Mouse (Mus musculus) neural tube, embryonic 14.5 days (tissue): ENCODE measurements around the gene Olfr91. TPM values are rescaled to one million over a fixed set of nuclear protein-coding genes. Genes with fewer than 3 reads are reported as not detected.

Experiments used
- ATAC-seq: fragments of 200-750 bp; cut with Nextera tagmentation; 2 replicates; pipeline ENCODE4 v1.8.0; 2017; ENCODE audit warnings: low read depth, mild to moderate bottlenecking, moderate TSS enrichment, moderate library complexity
- H3K27ac ChIP-seq: fragments of 300-500 bp; sonication (generic); 2 replicates; pipeline ENCODE4 v1.5.1; 2014; ENCODE audit warnings: low read depth, mild to moderate bottlenecking, control low read depth, low read length, moderate library complexity, mixed read lengths
- H3K27me3 ChIP-seq: fragments of 300-500 bp; sonication (generic); 2 replicates; pipeline ENCODE4 v1.6.1; 2014; ENCODE audit warnings: low read length; ENCODE audit not compliant: control insufficient read depth, insufficient read depth
- H3K36me3 ChIP-seq: fragments of 300-500 bp; sonication (generic); 2 replicates; pipeline ENCODE4 v1.6.1; 2014; ENCODE audit warnings: low read length, mixed read lengths; ENCODE audit not compliant: control insufficient read depth, insufficient read depth
- H3K4me1 ChIP-seq: fragments of 300-500 bp; sonication (generic); 2 replicates; pipeline ENCODE4 v1.6.1; 2014; ENCODE audit warnings: low read length; ENCODE audit not compliant: control insufficient read depth, insufficient read depth
- H3K4me2 ChIP-seq: fragments of 300-500 bp; sonication (generic); 2 replicates; pipeline ENCODE4 v1.6.1; 2014; ENCODE audit warnings: mild to moderate bottlenecking, low read depth, low read length, control low read depth
- H3K4me3 ChIP-seq: fragments of 300-500 bp; sonication (generic); 2 replicates; pipeline ENCODE4 v1.5.1; 2014; ENCODE audit warnings: low read depth, low read length, control low read depth, mixed read lengths
- H3K9ac ChIP-seq: fragments of 300-500 bp; sonication (generic); replicated peaks from 2 replicates; pipeline ENCODE4 v1.6.1; 2014; ENCODE audit warnings: low read depth, mild to moderate bottlenecking, control low read depth, low read length, mixed read lengths
- H3K9me3 ChIP-seq: fragments of 300-500 bp; sonication (generic); 2 replicates; pipeline ENCODE4 v1.6.1; 2016; ENCODE audit warnings: low read length; ENCODE audit not compliant: control insufficient read depth
- WGBS: fragments of 180-500 bp; shearing (Covaris S2); extraction: QIAGEN DNeasy Blood & Tissue Kit; methylation state at CpG from one replicate; pipeline ENCODE4 v1.1.7; 2014; 5-methylcytosine and 5-hydroxymethylcytosine counted together
- polyA plus RNA-seq: library from polyadenylated mRNA; unstranded; fragments of >200 nt; fragmentation: Nextera tagmentation; extraction: Ambion mirVana; gene quantifications from 2 replicates; pipeline ENCODE4 v1.2.1, GENCODE M21; 2014

The Olfr91 gene
- polyA plus RNA-seq, 1 experiment from 2014 or later: 0.13 TPM

- Histone ChIP-seq H3K4me2 (peak overlapping the region; percentile 84), H3K36me3 (peaks cover 3% of the 10 kb centered on the region; the same call in 1 of the 2 replicates), H3K9me3 (no peaks in the 10 kb centered on the region), H3K27me3 (no peaks in the 10 kb centered on the region), H3K4me3 (peak overlapping the region; percentile 56), H3K9ac (peak overlapping the region; percentile 77), H3K4me1 (peaks cover 38% of the 10 kb centered on the region), H3K27ac (peak overlapping the region; percentile 81)
- peak; percentile 64 for ATAC-seq
- WGBS: 0% methylated on average over 22 of the region's 22 CpGs
Measured at GRCm38 (mm10) chr17:37050399-37050798, 47.7 kb downstream of the Olfr91 start.

- H3K27ac ChIP-seq: peak overlapping the region; percentile 81
- peak overlapping the region; percentile 56 for H3K4me3 ChIP-seq
- no peaks in the 10 kb centered on the region for H3K9me3 ChIP-seq
- ATAC-seq: peak; percentile 3
- WGBS: 2% methylated on average over 39 of the region's 39 CpGs
- H3K9ac ChIP-seq: peak overlapping the region; percentile 77
- H3K4me1 ChIP-seq: peaks cover 38% of the 10 kb centered on the region
- peak overlapping the region; percentile 84 for H3K4me2 ChIP-seq
- no peaks in the 10 kb centered on the region; the same call in 1 of the 2 replicates for H3K36me3 ChIP-seq
- no peaks in the 10 kb centered on the region for H3K27me3 ChIP-seq
Measured at GRCm38 (mm10) chr17:37049570-37050310, 48.3 kb downstream of the Olfr91 start.

GRCm38 (mm10) chr17:37048383-37048782 is 49.7 kb downstream of the Olfr91 start:
- 64% methylated on average over 7 of the region's 7 CpGs for WGBS
- Histone ChIP-seq H3K9ac (0 out of 2 replicates have a peak overlapping the region, but pooled peaks have one; percentile 21), H3K4me1 (peaks cover 38% of the 10 kb centered on the region), H3K27ac (no peak overlapping the region), H3K4me2 (peak overlapping the region; percentile 84), H3K27me3 (no peaks in the 10 kb centered on the region), H3K36me3 (no peaks in the 10 kb centered on the region; the same call in 1 of the 2 replicates), H3K9me3 (no peaks in the 10 kb centered on the region), H3K4me3 (peak overlapping the region; percentile 88)
- no peak for ATAC-seq

GRCm38 (mm10) chr17:37047981-37048380 is 50.1 kb downstream of the Olfr91 start:
- ATAC-seq: no peak
- Histone ChIP-seq H3K27ac (no peak overlapping the region), H3K4me1 (peaks cover 38% of the 10 kb centered on the region), H3K27me3 (no peaks in the 10 kb centered on the region), H3K4me3 (peak overlapping the region; percentile 88), H3K9ac (0 out of 2 replicates have a peak overlapping the region, but pooled peaks have one; percentile 21), H3K4me2 (peak overlapping the region; percentile 84), H3K9me3 (no peaks in the 10 kb centered on the region), H3K36me3 (no peaks in the 10 kb centered on the region; the same call in 1 of the 2 replicates)
- WGBS: 20% methylated on average over 3 of the region's 3 CpGs

- Histone ChIP-seq H3K27me3 (no peaks in the 10 kb centered on the region), H3K4me1 (peaks cover 38% of the 10 kb centered on the region), H3K9me3 (no peaks in the 10 kb centered on the region), H3K36me3 (no peaks in the 10 kb centered on the region), H3K4me3 (peak overlapping the region; percentile 88), H3K4me2 (peak overlapping the region; percentile 84), H3K9ac (peak overlapping the region; percentile 98; the same call in 1 of the 2 replicates), H3K27ac (0 out of 2 replicates have a peak overlapping the region, but pooled peaks have one; percentile 30)
- ATAC-seq: no peak
- 14% methylated on average over 19 of the region's 19 CpGs for WGBS
Measured at GRCm38 (mm10) chr17:37047332-37047976, 50.6 kb downstream of the Olfr91 start.

GRCm38 (mm10) chr17:37046312-37047112 is 51.6 kb downstream of the Olfr91 start:
- H3K27me3 ChIP-seq: no peaks in the 10 kb centered on the region
- no peaks in the 10 kb centered on the region for H3K9me3 ChIP-seq
- ATAC-seq: peak; percentile 57
- peak overlapping the region; percentile 88 for H3K4me3 ChIP-seq
- peak overlapping the region; percentile 98 for H3K9ac ChIP-seq
- peaks cover 33% of the 10 kb centered on the region for H3K4me1 ChIP-seq
- H3K27ac ChIP-seq: peak overlapping the region; percentile 94
- H3K36me3 ChIP-seq: no peaks in the 10 kb centered on the region
- H3K4me2 ChIP-seq: peak overlapping the region; percentile 84
- under 1% methylated on average over 51 of the region's 58 CpGs for WGBS

- Histone ChIP-seq H3K4me1 (peaks cover 29% of the 10 kb centered on the region), H3K36me3 (no peaks in the 10 kb centered on the region), H3K9me3 (no peaks in the 10 kb centered on the region), H3K4me3 (peak within 1 kb of the TSS; percentile 88), H3K9ac (peak within 1 kb of the TSS; percentile 98), H3K27ac (peak within 1 kb of the TSS; percentile 94), H3K27me3 (no peaks in the 10 kb centered on the region), H3K4me2 (peak within 1 kb of the TSS; percentile 84)
- peak; percentile 84 for ATAC-seq
- WGBS: under 1% methylated on average over 47 of the region's 55 CpGs
Measured at GRCm38 (mm10) chr17:37045611-37046311, 52.3 kb downstream of the Olfr91 start, which contains the start of gene Gabbr1. Gabbr1 (plus strand) TSS chr17:37045966.

- ATAC-seq: no peak
- H3K9ac ChIP-seq: peak overlapping the region; percentile 98
- H3K4me2 ChIP-seq: peak overlapping the region; percentile 84
- no peaks in the 10 kb centered on the region for H3K27me3 ChIP-seq
- no peaks in the 10 kb centered on the region for H3K9me3 ChIP-seq
- 82% methylated on average over 7 of the region's 7 CpGs for WGBS
- no peaks in the 10 kb centered on the region for H3K36me3 ChIP-seq
- H3K27ac ChIP-seq: peak overlapping the region; percentile 94
- peak overlapping the region; percentile 88 for H3K4me3 ChIP-seq
- H3K4me1 ChIP-seq: peaks cover 25% of the 10 kb centered on the region
Measured at GRCm38 (mm10) chr17:37044651-37045244, 53.3 kb downstream of the Olfr91 start.
